Mouse (Mus musculus): Measurements from ENCODE around the gene Ccdc122.

GRCm38 (mm10) chr14:77037832-77038425, 1.4 kb downstream of the Ccdc122 start:
- no peak for TF ChIP-seq CTCF (IDR thresholded peaks at IDR 0.05; ENCODE audit: low read depth, low read length)
- no peak for TF ChIP-seq POLR2A (IDR thresholded peaks at IDR 0.05; ENCODE audit: insufficient read depth, low read length)
- TF ChIP-seq EP300 (IDR thresholded peaks at IDR 0.05; ENCODE audit: insufficient read depth, low read depth, low read length), result no peak

All from ES-Bruce4 (cell line).